Mouse (Mus musculus): Measurements from ENCODE around the gene Pdlim7. TPM values are rescaled to one million over a fixed set of nuclear protein-coding genes. Genes with fewer than 3 reads are reported as not detected.
A peak's percentile ranks its signal among the peaks of the same experiment; 100 is the strongest.

Gene Pdlim7
- polyA plus RNA-seq, 1 experiment from 2014 or later: 198 TPM

DNA sequence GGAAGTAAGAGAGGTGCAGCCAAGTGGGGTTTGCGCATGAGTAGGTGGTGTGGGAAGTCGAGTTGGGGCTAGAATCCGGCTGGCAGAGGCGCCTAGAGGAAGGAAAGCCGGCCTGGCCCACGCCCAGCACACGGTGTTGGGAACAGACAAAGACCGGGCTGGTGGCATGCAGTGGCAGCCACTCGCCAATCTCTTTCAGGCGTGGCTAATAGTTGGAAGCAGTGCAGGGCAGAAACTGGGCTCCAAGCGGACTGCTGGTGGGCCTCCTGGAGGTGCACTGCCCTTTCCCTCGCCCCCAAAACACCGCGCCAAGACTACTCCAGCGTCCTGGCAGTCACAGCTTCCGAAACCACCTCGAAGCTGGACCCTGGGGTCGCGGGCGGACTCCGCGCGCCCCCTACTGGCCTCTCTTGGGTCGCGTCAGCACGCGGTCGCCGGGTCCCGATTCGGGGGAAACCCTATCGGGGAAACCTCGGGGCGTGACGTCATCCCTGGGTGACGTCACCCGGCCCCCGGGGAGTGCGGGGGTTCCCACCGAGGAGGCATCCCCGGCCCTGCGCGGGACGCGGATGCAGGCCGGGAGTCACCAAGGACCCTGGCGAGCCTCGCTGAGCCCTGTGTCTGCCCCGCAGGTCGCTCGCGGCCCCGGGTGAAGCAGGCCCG is 42.2 kb downstream of the Pdlim7 start:
- peak overlapping the region; percentile 68; the same call in 1 of the 2 replicates for H3K27ac ChIP-seq
- peaks cover 21% of the 10 kb centered on the region for H3K36me3 ChIP-seq
- under 1% methylated on average over 54 of the region's 54 CpGs for WGBS

DNA sequence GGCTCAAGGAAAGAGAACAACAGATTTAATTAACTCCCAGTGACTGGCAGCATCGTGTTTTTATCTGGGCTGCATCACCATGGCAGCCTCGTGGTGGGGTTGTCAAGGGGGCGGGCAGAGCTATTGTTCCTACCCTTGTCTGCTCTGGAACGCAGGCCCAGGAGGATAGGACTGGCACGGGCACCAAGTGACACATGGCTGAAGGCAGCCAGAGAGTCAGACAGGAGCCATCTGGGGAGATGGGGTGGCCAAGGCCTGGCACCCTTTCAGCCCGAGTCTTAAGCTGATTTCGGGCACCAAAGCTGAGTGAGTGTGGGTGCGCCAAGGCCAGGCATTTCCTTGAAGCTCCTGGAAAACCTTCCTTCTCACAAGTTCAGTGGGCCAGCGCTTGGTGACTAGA is 43.1 kb downstream of the Pdlim7 start:
- 77% methylated on average over 9 of the region's 9 CpGs for WGBS

More for the DNA sequence above, 42.2 kb downstream of the Pdlim7 start:
- Histone ChIP-seq H3K9ac (peak overlapping the region; percentile 60), H3K4me3 (replicated peaks) (peak overlapping the region; percentile 62), H3K9me3 (no peaks in the 10 kb centered on the region), H3K4me1 (peaks cover 23% of the 10 kb centered on the region; the same call in 1 of the 2 replicates), H3K27me3 (replicated peaks) (no peaks in the 10 kb centered on the region), H3K4me2 (peak overlapping the region; percentile 99)
- peak; percentile 52 for ATAC-seq (ENCODE audit: insufficient read depth, low FRiP score, low read depth)

DNA sequence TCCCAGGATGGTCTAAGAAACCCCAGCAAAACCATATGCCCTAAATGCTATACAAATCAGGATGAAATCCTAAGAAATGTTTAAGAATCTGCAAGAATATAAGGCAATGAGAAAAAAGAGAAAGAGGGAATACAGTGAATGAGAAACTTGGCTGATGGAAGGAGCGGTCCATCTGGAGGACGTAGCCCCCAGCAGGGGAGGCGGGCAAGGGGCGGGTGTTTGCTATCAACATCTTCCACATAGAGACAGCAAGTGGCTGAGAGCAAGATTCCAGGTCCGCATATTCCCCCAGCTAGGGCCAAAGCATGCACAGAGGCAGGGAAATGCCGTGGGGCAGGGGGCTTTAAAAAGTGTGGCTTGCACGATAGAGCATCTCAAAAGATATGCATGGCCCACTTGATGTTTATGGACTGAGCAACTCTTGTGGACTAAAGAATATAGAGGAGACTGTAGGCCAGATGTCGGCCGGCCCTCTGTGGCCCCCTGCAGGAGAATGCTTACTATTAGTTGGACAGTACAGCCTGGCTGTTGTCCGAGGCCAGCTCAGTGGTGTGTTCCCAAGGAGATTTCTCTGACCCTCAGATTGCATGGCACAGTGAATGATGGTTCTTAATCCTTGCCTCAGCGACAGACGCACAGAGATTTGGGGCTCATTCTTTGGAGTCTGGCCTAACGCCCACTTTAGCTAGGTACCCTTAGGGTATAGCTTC is 44.5 kb downstream of the Pdlim7 start:
- Histone ChIP-seq H3K4me1 (peaks cover 25% of the 10 kb centered on the region), H3K36me3 (0 out of 2 replicates have a peak, but pooled peaks cover 4% of the 10 kb centered on the region), H3K4me2 (no peak overlapping the region), H3K27me3 (replicated peaks) (no peaks in the 10 kb centered on the region), H3K9me3 (no peaks in the 10 kb centered on the region), H3K27ac (no peak overlapping the region), H3K4me3 (replicated peaks) (no peak overlapping the region), H3K9ac (no peak overlapping the region)
- no peak for ATAC-seq (ENCODE audit: insufficient read depth, low FRiP score, low read depth)
- 44% methylated on average over 13 of the region's 13 CpGs for WGBS

More for the DNA sequence above, 43.1 kb downstream of the Pdlim7 start:
- Histone ChIP-seq H3K9me3 (no peaks in the 10 kb centered on the region), H3K27me3 (replicated peaks) (no peaks in the 10 kb centered on the region), H3K9ac (no peak overlapping the region), H3K4me1 (peaks cover 23% of the 10 kb centered on the region), H3K4me2 (no peak overlapping the region), H3K4me3 (replicated peaks) (no peak overlapping the region), H3K27ac (no peak overlapping the region), H3K36me3 (peaks cover 12% of the 10 kb centered on the region)
- no peak for ATAC-seq (ENCODE audit: insufficient read depth, low FRiP score, low read depth)

DNA sequence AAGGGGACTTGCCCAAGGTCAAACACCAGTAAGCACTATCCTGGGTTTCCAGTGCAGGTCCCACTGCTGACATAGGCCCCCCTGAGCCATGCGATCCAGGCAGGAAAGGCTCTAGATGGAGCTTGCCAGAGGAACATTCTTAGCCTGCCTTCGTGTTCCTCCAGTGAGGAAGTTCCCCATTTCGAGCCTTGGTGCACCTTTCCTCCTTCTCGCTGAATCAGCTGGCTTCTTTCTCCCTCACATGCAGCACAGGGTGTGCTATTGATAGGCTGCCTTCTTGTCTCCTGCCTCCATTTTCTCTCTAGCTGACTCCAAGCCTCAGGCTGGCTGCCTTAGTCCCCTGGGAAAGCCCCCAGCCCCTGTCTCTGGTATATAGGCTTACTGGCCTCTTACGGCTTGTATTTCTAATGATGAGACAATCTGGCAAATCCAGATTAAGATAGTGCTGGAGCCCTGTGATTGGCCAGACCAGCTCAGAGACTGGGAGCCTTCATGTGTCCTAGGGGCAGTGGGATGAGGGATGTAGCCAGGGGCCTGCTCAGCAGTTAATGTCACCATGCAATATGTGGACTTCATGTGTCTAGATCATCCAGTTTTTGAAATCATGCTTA is 47.5 kb downstream of the Pdlim7 start:
- 74% methylated on average over 5 of the region's 5 CpGs for WGBS
- no peak overlapping the region for H3K4me2 ChIP-seq

DNA sequence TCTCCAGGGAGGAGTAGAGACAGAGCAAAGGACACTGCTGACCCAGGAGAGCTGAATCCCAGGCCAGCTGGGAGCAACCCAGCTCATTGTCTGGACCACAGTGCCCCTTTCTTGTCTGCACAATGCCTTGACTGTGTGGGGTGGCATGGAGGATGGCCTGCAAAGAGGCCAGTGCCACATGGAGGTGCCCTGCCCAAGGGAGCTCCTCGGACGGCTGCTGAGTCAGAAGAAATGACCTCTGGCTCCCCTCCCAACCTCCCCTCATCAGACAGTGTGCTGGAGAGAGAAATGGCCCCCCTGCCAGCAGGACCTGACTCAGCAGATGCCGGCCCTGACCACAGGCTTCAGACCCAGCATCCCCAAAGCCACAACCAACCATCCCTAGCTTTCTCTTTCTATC is 48.3 kb downstream of the Pdlim7 start:
- ATAC-seq (ENCODE audit: insufficient read depth, low FRiP score, low read depth): no peak
- H3K4me2 ChIP-seq: peak overlapping the region; percentile 98; the same call in 1 of the 2 replicates
- no peak overlapping the region for H3K4me3 ChIP-seq (replicated peaks)
- peaks cover 13% of the 10 kb centered on the region; the same call in 1 of the 2 replicates for H3K4me1 ChIP-seq
- H3K27me3 ChIP-seq (replicated peaks): no peaks in the 10 kb centered on the region
- H3K27ac ChIP-seq: no peak overlapping the region
- no peak overlapping the region for H3K9ac ChIP-seq
- H3K36me3 ChIP-seq: peaks cover 6% of the 10 kb centered on the region
- no peaks in the 10 kb centered on the region for H3K9me3 ChIP-seq
- 31% methylated on average over 3 of the region's 3 CpGs for WGBS

More for the DNA sequence above, 47.5 kb downstream of the Pdlim7 start:
- Histone ChIP-seq H3K4me1 (peaks cover 15% of the 10 kb centered on the region; the same call in 1 of the 2 replicates), H3K27me3 (replicated peaks) (no peaks in the 10 kb centered on the region), H3K9me3 (no peaks in the 10 kb centered on the region), H3K4me3 (replicated peaks) (no peak overlapping the region), H3K36me3 (peaks cover 1% of the 10 kb centered on the region; the same call in 1 of the 2 replicates), H3K9ac (no peak overlapping the region), H3K27ac (no peak overlapping the region)
- no peak for ATAC-seq (ENCODE audit: insufficient read depth, low FRiP score, low read depth)

DNA sequence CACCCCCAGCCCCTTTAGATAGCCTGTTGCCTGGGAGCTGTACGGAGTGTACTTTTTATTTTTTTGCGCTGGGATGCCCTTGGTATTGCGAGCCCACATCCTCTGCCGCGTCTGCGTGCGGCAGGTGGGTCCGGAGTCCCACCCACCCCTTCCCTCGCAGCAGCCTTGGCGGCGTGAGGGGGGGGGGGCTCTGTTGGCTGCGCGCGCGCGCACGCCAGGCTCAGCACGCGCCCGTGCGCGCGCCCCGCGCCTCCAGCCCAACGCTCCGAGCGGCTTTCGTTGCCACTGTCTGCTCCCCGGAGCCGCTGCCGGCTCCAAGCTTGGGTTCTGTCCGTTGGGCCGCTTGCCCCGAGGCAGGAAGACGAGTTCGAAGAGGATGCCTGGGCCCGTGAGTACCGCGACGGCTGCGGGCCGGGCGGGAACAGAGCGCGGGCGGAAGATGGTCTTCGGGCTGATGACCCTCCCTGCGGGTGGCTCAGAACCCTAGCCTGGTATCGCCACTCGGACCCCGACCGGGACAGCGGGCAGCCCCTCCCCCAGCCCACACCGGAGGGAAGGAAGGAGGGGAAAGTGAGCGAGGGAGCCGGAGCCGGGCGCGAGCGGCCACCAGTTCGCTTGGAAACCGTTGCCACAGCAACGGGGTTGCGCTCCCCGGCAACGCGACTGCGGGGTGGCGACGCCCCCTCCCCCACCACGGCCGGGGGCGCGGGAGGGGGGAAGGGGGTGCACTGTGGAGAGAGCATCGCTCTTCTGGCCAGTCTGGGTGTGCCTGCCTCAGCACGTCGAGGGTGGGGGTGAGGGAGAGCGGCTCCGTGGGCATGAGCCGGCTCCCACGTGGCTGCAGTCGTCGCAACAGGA is 49.2 kb downstream of the Pdlim7 start, which contains the start of gene Prr7:
TSS of gene Prr7 (plus strand) at position 241 of the 858 bp plus-strand sequence.
- H3K27ac ChIP-seq: peak within 1 kb of the TSS; percentile 60
- under 1% methylated on average over 72 of the region's 84 CpGs for WGBS
- no peaks in the 10 kb centered on the region for H3K27me3 ChIP-seq (replicated peaks)
- peak within 1 kb of the TSS; percentile 40; the same call in 1 of the 2 replicates for H3K9ac ChIP-seq
- H3K36me3 ChIP-seq: peaks cover 7% of the 10 kb centered on the region
- peak within 1 kb of the TSS; percentile 98 for H3K4me2 ChIP-seq
- ATAC-seq (ENCODE audit: insufficient read depth, low FRiP score, low read depth): peak; percentile 48; the same call in 1 of the 2 replicates
- peak within 1 kb of the TSS; percentile 59 for H3K4me3 ChIP-seq (replicated peaks)
- peaks cover 13% of the 10 kb centered on the region; the same call in 1 of the 2 replicates for H3K4me1 ChIP-seq
- H3K9me3 ChIP-seq: no peaks in the 10 kb centered on the region

DNA sequence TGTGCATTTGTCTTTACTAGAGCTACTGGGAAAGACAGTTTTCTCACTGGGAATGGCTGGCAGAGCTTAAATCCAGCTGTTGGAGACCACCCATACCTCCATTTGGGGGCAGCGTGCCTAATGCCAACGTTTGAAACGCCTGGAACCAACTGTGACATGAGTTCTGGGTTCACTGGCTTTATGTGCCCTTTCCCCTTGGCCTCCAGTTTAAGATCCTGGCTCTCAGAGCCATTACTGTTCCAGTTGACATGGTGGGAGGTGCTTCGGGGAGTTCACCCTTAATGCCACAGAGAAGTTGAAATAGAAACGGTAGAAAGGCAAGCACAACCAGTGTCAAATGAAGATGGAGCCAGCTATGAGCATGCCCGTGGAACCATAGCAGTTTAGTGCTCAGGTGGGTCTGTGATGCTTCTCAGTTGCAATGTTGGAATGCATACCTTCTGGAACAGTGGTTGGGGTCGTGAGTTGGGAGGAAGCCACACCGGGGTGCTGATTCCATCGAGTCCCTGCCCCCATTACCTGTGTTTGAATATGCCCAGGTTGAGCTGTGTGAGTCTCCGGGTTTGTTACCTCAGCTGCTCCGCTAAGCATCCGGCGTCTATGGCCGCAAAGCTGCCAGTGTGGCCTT is 50.0 kb downstream of the Pdlim7 start:
- peak overlapping the region; percentile 59 for H3K4me3 ChIP-seq (replicated peaks)
- H3K27ac ChIP-seq: no peak overlapping the region
- 17% methylated on average over 14 of the region's 14 CpGs for WGBS
- no peak for ATAC-seq (ENCODE audit: insufficient read depth, low FRiP score, low read depth)
- H3K4me2 ChIP-seq: peak overlapping the region; percentile 98
- no peaks in the 10 kb centered on the region for H3K9me3 ChIP-seq
- H3K27me3 ChIP-seq (replicated peaks): no peaks in the 10 kb centered on the region
- no peak overlapping the region for H3K9ac ChIP-seq
- H3K4me1 ChIP-seq: peaks cover 13% of the 10 kb centered on the region; the same call in 1 of the 2 replicates
- H3K36me3 ChIP-seq: peaks cover 14% of the 10 kb centered on the region

DNA sequence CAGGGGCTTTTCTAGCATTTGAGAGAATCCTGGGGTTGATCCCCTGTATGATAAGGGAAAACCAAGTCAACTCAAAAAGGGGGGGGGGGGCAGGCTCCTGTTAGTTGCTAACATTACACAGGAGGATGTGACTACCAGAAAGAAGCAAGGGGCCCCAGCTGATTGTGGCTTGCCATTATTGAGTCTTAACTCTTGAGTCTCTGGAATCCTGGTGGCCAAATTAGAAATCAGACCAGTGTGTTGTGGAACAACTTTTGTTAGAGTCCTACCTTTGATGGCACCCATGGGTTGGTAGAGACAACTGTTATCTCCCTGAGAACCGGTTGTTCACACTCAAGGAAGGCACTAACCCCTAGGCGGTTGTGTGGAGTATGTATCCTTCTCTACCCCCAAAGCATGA is 50.5 kb downstream of the Pdlim7 start:
- ATAC-seq (ENCODE audit: insufficient read depth, low FRiP score, low read depth): no peak
- no peak overlapping the region for H3K4me2 ChIP-seq
- H3K36me3 ChIP-seq: peaks cover 18% of the 10 kb centered on the region
- H3K27ac ChIP-seq: no peak overlapping the region
- H3K9ac ChIP-seq: no peak overlapping the region
- peaks cover 13% of the 10 kb centered on the region; the same call in 1 of the 2 replicates for H3K4me1 ChIP-seq
- no peak overlapping the region for H3K4me3 ChIP-seq (replicated peaks)
- 47% methylated on average over 2 of the region's 2 CpGs for WGBS
- H3K27me3 ChIP-seq (replicated peaks): no peaks in the 10 kb centered on the region
- H3K9me3 ChIP-seq: no peaks in the 10 kb centered on the region

DNA sequence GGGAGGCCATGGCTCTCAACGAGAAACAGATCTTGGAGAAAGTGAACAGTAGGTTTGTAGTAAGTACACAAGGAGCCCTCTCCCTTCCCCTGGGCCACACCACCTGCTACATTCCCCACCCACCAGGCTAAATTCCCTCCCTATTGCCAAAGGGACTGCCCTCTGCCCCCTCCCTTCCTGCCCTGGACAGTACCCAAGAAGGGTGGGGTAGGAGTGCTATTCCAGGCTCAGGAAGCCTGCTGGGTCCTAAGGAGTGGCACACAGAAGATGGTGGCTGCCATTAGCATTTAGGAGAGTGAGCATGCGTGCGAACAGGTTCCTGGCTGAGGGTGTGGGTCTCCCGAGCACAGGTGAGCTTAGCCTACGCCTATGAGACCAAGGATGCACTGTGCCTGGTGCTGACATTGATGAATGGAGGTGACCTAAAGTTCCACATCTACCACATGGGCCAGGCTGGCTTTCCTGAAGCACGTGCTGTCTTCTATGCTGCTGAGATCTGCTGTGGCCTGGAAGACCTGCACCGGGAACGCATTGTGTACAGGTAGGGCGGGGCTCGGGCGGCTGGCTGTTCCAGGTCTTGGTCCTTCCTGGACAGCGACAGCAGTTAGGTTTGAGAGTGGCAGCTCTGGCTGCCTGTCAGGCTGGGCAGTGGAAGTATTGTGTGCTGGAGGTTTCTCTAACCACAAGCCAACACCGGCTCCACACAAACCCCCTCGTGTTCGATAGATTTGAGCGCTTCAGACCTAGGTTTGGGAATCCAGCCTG is 61.5 kb downstream of the Pdlim7 start:
- H3K36me3 ChIP-seq: peaks cover 52% of the 10 kb centered on the region
- peak overlapping the region; percentile 40; the same call in 1 of the 2 replicates for H3K27ac ChIP-seq

DNA sequence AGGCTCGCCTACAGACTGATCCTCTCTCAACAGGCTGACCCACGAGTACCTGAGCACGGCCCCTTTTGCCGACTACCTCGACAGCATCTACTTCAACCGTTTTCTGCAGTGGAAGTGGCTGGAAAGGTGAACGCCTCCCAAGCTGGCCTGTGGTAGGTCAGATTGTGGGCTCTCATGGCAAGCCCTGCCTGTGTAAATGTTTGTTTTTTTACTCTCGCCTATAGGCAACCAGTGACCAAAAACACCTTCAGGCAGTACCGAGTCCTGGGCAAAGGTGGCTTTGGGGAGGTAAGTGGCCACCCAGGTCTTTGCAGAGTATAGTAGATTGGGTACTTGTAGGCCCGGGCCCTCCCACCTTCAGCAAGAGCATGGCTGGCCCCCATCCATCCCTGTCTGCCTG is 62.2 kb downstream of the Pdlim7 start:
- no peaks in the 10 kb centered on the region for H3K27me3 ChIP-seq (replicated peaks)
- H3K27ac ChIP-seq: peak overlapping the region; percentile 40; the same call in 1 of the 2 replicates
- H3K4me1 ChIP-seq: peaks cover 27% of the 10 kb centered on the region
- no peak overlapping the region for H3K4me2 ChIP-seq
- ATAC-seq (ENCODE audit: insufficient read depth, low FRiP score, low read depth): no peak
- WGBS: 85% methylated on average over 10 of the region's 10 CpGs
- H3K9ac ChIP-seq: no peak overlapping the region
- no peaks in the 10 kb centered on the region for H3K9me3 ChIP-seq
- no peak overlapping the region for H3K4me3 ChIP-seq (replicated peaks)
- H3K36me3 ChIP-seq: peaks cover 49% of the 10 kb centered on the region

More for the DNA sequence above, 61.5 kb downstream of the Pdlim7 start:
- 82% methylated on average over 16 of the region's 16 CpGs for WGBS
- Histone ChIP-seq H3K4me3 (replicated peaks) (no peak overlapping the region), H3K9ac (no peak overlapping the region), H3K4me1 (peaks cover 21% of the 10 kb centered on the region), H3K9me3 (no peaks in the 10 kb centered on the region), H3K4me2 (no peak overlapping the region), H3K27me3 (replicated peaks) (no peaks in the 10 kb centered on the region)
- peak; percentile 44; the same call in 1 of the 2 replicates for ATAC-seq (ENCODE audit: insufficient read depth, low FRiP score, low read depth)
